Mouse (Mus musculus) kidney, adult 18-20 months (tissue): ENCODE results near the gene Ankrd13c.

ENCODE experiments used
- DNase-seq: peaks from one replicate; pipeline ENCODE4 v3.0.0; 2021

Ankrd13c gene

GRCm38 (mm10) chr3:157956201-157956600 lies 9.2 kb downstream of the Ankrd13c start:
- no peak for DNase-seq

- DNase-seq: no peak
Measured at GRCm38 (mm10) chr3:157957320-157957719, 10.3 kb downstream of the Ankrd13c start.

GRCm38 (mm10) chr3:157971151-157971550 lies 24.1 kb downstream of the Ankrd13c start:
- DNase-seq: no peak

GRCm38 (mm10) chr3:157973236-157973635 lies 26.2 kb downstream of the Ankrd13c start:
- no peak for DNase-seq

GRCm38 (mm10) chr3:157979619-157980018 lies 32.6 kb downstream of the Ankrd13c start:
- DNase-seq: no peak

- peak; percentile 68 for DNase-seq
Measured at GRCm38 (mm10) chr3:157993322-157993721, 46.3 kb downstream of the Ankrd13c start.

- no peak for DNase-seq
Measured at GRCm38 (mm10) chr3:157995726-157996125, 48.7 kb downstream of the Ankrd13c start.

- no peak for DNase-seq
Measured at GRCm38 (mm10) chr3:157998742-157999369, 51.8 kb downstream of the Ankrd13c start.

- DNase-seq: no peak
Measured at GRCm38 (mm10) chr3:158008647-158009046, 61.6 kb downstream of the Ankrd13c start.

- DNase-seq: no peak
Measured at GRCm38 (mm10) chr3:158009762-158010320, 62.8 kb downstream of the Ankrd13c start.

- peak; percentile 89 for DNase-seq
Measured at GRCm38 (mm10) chr3:158031371-158031925, 84.4 kb downstream of the Ankrd13c start.

GRCm38 (mm10) chr3:158032106-158032505 lies 85.1 kb downstream of the Ankrd13c start:
- no peak for DNase-seq

GRCm38 (mm10) chr3:158035866-158036265 lies 88.8 kb downstream of the Ankrd13c start:
- no peak for DNase-seq

GRCm38 (mm10) chr3:158036329-158036988 lies 89.4 kb downstream of the Ankrd13c start, which contains the start of the genes Srsf11 and Lrrc40:
TSS of gene Srsf11 (minus strand) at chr3:158036639.
TSS of gene Lrrc40 (plus strand) at chr3:158036662.
- DNase-seq: peak; percentile 95

GRCm38 (mm10) chr3:158038106-158038505 lies 91.1 kb downstream of the Ankrd13c start:
- DNase-seq: no peak

GRCm38 (mm10) chr3:158040755-158041154 lies 93.7 kb downstream of the Ankrd13c start:
- DNase-seq: no peak

GRCm38 (mm10) chr3:158049508-158049907 lies 102.5 kb downstream of the Ankrd13c start:
- DNase-seq: no peak
